Mouse (Mus musculus) lung, adult 18-20 months (tissue): ENCODE measurements around the gene Dlec1.

ENCODE experiments used
- DNase-seq, 2 experiments: peaks; one replicate each; pipeline ENCODE4 v3.0.0; 2022; ENCODE audit warnings: mixed read lengths in 2 of 2

The Dlec1 gene

DNA sequence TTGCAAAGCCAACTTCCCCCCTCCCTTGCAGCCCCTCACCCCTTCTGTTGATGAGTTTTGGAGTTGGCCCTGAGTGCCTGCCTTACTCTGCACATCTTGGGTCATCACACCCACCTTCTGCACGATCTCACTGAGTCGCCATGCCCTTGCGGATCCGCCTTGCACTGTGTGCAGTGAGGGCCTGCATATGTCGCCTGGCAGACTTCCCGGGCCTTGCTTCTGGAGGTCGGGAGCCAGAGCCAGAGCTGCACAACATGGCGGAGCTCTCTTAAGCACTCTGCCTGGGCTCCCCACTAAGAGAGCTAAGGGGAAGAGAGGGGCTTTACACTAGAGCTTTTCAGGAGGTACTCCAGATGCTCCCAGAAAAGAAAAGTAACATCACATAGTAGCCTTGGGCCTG, 42.4 kb downstream of the Dlec1 start:
- no peak for DNase-seq

GRCm38 (mm10) chr9:119145137-119145536, 42.9 kb downstream of the Dlec1 start:
- no peak for DNase-seq

DNA sequence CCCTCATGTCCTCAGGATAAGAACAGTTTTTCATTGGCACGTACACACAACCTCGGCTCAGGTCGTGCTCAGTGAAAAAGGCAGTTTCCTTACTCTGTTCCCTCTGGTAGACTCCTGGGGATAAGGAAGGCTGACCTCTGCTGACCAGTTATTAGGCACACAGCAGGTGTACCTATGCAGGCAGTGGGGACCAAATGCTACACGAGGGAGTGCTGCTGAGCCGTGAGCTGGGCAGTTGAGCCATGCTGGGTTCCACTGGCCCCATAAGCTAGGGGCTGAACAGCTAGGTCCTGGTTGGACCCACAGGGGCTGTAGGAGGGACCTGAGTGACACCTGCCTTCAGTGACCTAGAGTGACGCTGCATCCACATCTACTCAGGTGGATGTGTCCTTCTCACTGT, 43.4 kb downstream of the Dlec1 start:
- no peak for DNase-seq

- no peak for DNase-seq
Measured at GRCm38 (mm10) chr9:119146098-119146770, 44.0 kb downstream of the Dlec1 start.

DNA sequence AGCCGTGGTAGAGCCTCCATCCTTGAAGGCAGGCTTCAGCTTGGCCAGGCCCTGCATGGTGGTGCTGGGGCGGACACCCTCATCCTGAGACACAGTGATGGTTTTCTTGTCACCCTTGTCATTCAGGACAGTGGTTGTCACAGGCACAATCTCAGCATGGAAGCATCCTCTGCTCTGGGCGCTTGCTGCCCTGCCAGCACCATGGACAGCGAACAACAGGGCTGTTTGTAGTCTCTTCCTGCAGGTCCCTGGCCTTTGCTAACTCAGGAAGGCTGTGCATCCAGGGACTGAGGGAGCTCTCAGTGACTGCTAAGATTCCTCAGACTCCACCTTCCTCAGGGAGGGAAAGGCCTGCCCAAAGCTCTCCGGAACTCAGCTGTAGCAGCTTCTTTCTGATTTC, 47.3 kb downstream of the Dlec1 start:
- DNase-seq = no peak

- DNase-seq = no peak
Measured at GRCm38 (mm10) chr9:119151751-119152150, 49.5 kb downstream of the Dlec1 start.

- no peak for DNase-seq
Measured at GRCm38 (mm10) chr9:119155416-119155815, 53.1 kb downstream of the Dlec1 start.

DNA sequence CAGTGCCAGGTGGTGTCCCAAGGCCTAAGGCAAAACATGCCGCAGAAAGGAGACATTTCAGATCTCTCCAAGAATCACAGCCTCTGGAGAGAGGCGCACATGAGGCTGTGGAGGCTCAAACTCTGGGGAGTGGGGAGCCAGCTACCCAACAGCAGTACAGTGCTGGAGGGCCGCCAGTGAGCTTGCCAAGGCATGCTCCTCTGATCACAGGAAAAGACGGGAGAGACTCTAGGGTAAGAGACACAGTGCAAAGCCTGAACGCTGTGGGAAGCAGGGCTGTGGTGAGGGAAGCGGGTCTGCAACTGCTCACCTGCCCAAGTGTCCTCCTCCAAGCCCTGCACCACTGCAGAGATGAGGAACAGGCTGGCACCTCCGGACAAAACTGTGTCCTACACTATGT, 53.5 kb downstream of the Dlec1 start:
- DNase-seq = no peak

DNA sequence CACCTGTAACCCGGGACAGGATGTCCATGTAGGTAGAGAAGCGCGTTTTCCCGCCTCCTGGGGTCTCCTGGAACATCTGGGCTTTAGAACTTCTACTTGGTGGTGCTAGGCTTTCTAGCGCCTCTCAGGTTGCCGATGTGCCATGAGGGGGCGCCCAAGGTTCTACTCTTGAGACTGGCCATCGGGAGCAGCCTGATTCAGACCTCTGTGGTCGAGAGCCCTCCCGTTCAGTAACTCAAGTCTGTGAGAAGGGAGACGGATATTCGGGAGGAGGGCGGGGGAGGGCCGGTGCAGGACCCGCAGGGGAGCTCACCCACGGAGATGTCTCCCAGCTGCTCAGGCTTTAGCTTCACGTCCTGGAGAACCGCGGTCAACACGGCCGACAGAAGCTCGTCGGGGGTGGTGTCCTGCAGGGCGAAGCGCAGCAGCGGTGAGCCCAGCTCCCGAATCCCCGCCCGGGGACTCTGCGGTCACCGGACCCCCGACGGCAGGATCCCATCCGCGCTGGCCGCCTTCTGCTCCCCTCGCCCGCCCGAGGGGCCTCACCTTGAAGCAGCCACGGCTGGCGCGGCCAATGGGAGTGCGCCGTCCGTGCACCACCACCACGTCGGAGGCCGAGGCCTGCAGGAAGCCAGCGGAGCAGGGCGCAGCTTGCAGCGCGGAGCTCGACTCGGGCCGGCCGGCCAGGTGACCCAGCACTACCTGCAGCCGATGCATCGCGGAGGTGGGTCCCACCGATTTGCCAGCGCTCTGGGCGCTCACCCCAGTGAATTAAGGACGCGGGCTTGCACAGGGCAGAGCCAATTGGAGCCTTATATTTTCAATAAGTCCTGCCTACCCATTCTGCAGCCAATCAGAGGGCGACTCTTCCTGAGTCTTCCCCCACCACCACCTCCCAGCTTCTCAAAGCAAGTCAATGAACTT, 54.3 kb downstream of the Dlec1 start, which contains the start of gene Acaa1b:
Acaa1b (minus strand) TSS at position 816 of the 924 bp plus-strand sequence.
- DNase-seq = peak; percentile 79 to 81

- DNase-seq = no peak
Measured at GRCm38 (mm10) chr9:119158861-119159260, 56.6 kb downstream of the Dlec1 start, which contains the start of gene Gm47289. TSS of gene Gm47289 (plus strand) at chr9:119159161.

DNA sequence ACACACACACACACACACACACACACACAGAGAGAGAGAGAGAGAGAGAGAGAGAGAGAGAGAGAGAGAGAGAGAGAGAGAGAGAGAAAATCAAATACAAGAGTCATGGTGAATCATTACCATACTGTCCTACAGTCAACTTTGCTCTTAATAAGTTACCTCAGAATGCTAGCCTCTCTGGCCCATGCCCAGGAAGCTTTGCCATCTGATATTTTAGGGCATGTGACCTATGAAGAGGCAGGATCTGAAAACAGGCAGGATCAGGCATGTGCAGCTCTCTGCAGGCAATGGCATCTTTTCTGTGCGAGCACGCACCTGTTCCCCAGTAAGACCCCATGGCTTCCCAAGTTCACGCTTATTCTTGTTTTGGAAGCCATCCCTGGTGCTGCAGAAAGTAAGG, 58.4 kb downstream of the Dlec1 start:
- DNase-seq = no peak

DNA sequence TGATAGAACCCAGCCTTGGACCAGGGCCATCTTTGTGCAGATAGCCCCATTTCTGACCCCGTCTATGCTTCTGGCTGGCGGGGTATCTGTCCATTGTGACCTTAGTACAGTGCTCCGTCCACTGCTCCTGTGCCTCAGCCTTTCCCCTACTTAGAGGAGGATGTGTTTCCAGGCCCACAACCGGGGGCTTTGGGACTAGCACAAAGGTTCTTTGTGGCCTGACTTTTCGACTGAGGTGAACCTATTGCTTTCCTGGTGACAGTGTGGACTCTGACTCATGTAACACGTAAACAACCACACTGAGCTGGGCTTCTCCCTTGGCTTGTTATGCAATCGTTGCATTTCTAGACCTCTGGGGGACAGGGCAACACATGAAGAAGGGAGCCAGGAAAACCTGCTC, 62.5 kb downstream of the Dlec1 start:
- peak; percentile 22 to 29 for DNase-seq

GRCm38 (mm10) chr9:119165548-119165947, 63.3 kb downstream of the Dlec1 start:
- peak; percentile 23 to 38 for DNase-seq

- DNase-seq = no peak
Measured at GRCm38 (mm10) chr9:119167608-119168007, 65.3 kb downstream of the Dlec1 start.

DNA sequence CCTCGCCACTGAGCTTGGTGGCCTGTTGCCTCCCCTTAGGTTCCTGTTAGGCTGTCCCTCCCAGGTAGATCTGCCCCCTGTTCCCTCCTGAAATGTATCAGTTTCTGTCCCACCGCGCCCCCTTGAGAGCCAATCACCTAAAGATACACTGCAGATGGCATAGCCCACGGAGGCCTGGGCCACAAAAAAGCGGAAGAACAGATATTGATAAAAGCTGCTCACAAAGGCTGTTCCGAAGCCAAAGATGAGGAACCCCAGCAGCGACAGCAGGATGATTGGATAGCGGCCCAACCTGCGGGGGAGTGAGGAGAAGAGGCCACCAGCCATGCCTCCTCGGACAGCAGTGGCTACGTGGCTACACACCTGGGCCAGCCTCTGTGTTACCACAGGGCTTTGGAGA, 77.0 kb downstream of the Dlec1 start:
- no peak for DNase-seq

GRCm38 (mm10) chr9:119181241-119181728, 79.0 kb downstream of the Dlec1 start:
- peak; percentile 73 to 79 for DNase-seq

- peak; percentile 57 to 63 for DNase-seq
Measured at GRCm38 (mm10) chr9:119192202-119192990, 90.1 kb downstream of the Dlec1 start.
